Mouse (Mus musculus): ENCODE measurements around the gene Erp44. TPM values are rescaled to one million over a fixed set of nuclear protein-coding genes. Genes with fewer than 3 reads are reported as not detected.

Erp44 gene
- polyA plus RNA-seq (2017; shearing (Covaris generic)) = 10 to 100 TPM; 92.2 to 99.4 TPM

DNA sequence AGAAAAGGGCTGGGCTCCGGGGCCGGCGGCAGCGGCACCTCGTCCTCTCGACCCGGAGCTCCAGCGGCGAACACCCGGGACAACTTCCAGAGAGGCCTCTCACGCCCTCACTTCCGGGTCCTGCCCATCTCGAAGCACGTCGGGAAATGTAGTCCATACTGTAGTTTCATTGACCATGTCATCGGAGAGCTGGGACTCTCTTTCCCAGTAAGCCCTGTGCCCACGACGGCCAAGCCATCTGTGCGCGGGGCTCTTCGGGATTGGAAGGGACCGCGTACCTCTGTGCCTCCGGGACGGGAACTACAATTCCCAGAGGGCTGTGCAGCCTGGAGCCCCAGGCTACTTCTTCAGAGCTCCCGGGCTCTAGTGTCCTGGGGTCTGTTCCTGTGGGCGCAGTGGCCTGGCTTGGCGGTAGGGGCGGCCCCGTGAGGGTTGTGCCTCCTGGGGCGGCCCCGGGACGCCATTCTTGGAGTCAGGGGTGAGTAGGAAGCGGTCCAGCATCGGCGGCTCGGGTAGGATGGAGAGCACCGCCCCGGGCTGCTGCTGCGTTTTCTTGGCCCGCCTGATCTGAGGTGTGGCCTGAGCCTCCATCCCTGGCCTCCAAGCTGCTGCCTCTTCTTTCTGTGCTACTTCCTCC is at the start of gene Erp44, which contains the start of gene Invs:
Gene Erp44, minus strand, starts transcription at position 61 of the 637 bp plus-strand sequence.
Gene Invs, plus strand, starts transcription at position 263 of the 637 bp plus-strand sequence.

Other genes starting within 250 kb of the Erp44 start
- 10 to 100 TPM in 1 of 2 experiments, 1 to 10 TPM in 1; 5.7 to 12.1 TPM for gene Nr4a3, start 234.4 kb downstream of the Erp44 start, polyA plus RNA-seq (2017; shearing (Covaris generic))
- 10 to 100 TPM; 10.5 to 16.5 TPM for gene Stx17, start 154.6 kb downstream of the Erp44 start, polyA plus RNA-seq (2017; shearing (Covaris generic))
- 10 to 100 TPM in 1 of 2 experiments, 1 to 10 TPM in 1; 9.2 to 12.2 TPM for gene Invs, start 202 bp upstream of the Erp44 start, polyA plus RNA-seq (2017; shearing (Covaris generic))
- 10 to 100 TPM; 65.1 to 66.7 TPM for gene Tex10, start 193.9 kb upstream of the Erp44 start, polyA plus RNA-seq (2017; shearing (Covaris generic))

All from activated CD4-positive, CD25-positive, alpha-beta regulatory T cell (primary cell).